Mouse (Mus musculus): ENCODE results near the gene Rnpepl1. TPM values are rescaled to one million over a fixed set of nuclear protein-coding genes. Genes with fewer than 3 reads are reported as not detected.

Gene Rnpepl1
- total and polyA plus RNA-seq, 3 experiments = 5.1 to 20.2 (median 14.6) TPM

GRCm38 (mm10) chr1:92905703-92906310 lies 4.8 kb upstream of the Rnpepl1 start:
- no peaks in the 10 kb centered on the region for H3K79me2 ChIP-seq (replicated peaks; ENCODE audit: control insufficient read depth, extremely low read depth, insufficient read depth, poor library complexity, severe bottlenecking)
- dilution Hi-C loops (cut with MboI; ENCODE audit: extremely low pct_ligation_motif_present, extremely low pct_unique_long_range_greater_than_20kb, low sequenced_read_pairs) (no loop called here), in situ Hi-C loops (cut with MboI; ENCODE audit: low pct_ligation_motif_present, low pct_unique_long_range_greater_than_20kb, low sequenced_read_pairs) (no loop called here)
- no peak overlapping the region for H3K9ac ChIP-seq (ENCODE audit: insufficient read depth, low read depth)
- peaks cover 0 to 7% of the 10 kb centered on the region in 2 experiments for H3K36me3 ChIP-seq (replicated peaks in 1 of 2; ENCODE audit: control insufficient read depth in 1 of 2, insufficient read depth in 1 of 2, low read length in 1 of 2)
- H3K4me3 ChIP-seq (replicated peaks in 1 of 3; ENCODE audit: low read depth in 2 of 3, low read length in 2 of 3, poor library complexity in 1 of 3) = peak overlapping the region in 1 of 3 experiments; percentile 9
- H3K4me1 ChIP-seq (ENCODE audit: control insufficient read depth in 1 of 2, insufficient read depth in 2 of 2) = peaks cover 10 to 26% of the 10 kb centered on the region in 2 experiments
- no peak for DNase-seq (ENCODE audit: extremely low read depth)
- H3K27ac ChIP-seq (ENCODE audit: insufficient read depth, low read depth) = 0 out of 2 replicates have a peak overlapping the region, but pooled peaks have one; percentile 42
- H3K27me3 ChIP-seq (replicated peaks) = peaks cover 21% of the 10 kb centered on the region
- H3K4me2 ChIP-seq (ENCODE audit: insufficient read depth, low read depth, poor library complexity, severe bottlenecking) = peak overlapping the region; percentile 92; the same call in 1 of the 2 replicates
- TF ChIP-seq ZNF384 (IDR thresholded peaks at IDR 0.05; ENCODE audit: low read depth, low read length) (peak; percentile 55), SMC3 (IDR thresholded peaks at IDR 0.05; ENCODE audit: low read depth, low read length) (no peak), TCF12 (IDR thresholded peaks at IDR 0.05; ENCODE audit: low read depth, low read length) (0 out of 2 replicates have a peak, but pooled peaks have one; percentile 4), TBP (conservative IDR thresholded peaks at IDR 0.05; ENCODE audit: low read depth, low read length) (no peak), EP300 (IDR thresholded peaks at IDR 0.05; ENCODE audit: low read length) (peak; percentile 62), KAT2A (IDR thresholded peaks at IDR 0.05; ENCODE audit: insufficient replicate concordance, low read length) (no peak), IRF4 (IDR thresholded peaks at IDR 0.05; ENCODE audit: low read depth, low read length) (peak; percentile 68), ETS1 (conservative IDR thresholded peaks at IDR 0.05; ENCODE audit: low read depth, low read length) (peak; percentile 22; the same call in 1 of the 2 replicates), MYC (IDR thresholded peaks at IDR 0.05; ENCODE audit: low read depth, low read length) (0 out of 2 replicates have a peak, but pooled peaks have one; percentile 37)
- H3K9me3 ChIP-seq (replicated peaks; ENCODE audit: low read length) = peaks cover 2% of the 10 kb centered on the region

GRCm38 (mm10) chr1:92906779-92907631 lies 3.6 kb upstream of the Rnpepl1 start, which contains the start of gene Dusp28:
Gene Dusp28 (plus strand): TSS chr1:92906981.
- Histone ChIP-seq H3K9me3 (replicated peaks; ENCODE audit: low read length) (peaks cover 2% of the 10 kb centered on the region), H3K9ac (ENCODE audit: insufficient read depth, low read depth) (peak within 1 kb of the TSS; percentile 70), H3K4me3 (replicated peaks in 1 of 3; ENCODE audit: low read depth in 2 of 3, low read length in 2 of 3, poor library complexity in 1 of 3) (peak within 1 kb of the TSS; percentile 57 to 91 (median 79)), H3K27me3 (replicated peaks) (peaks cover 11% of the 10 kb centered on the region), H3K4me1 (ENCODE audit: control insufficient read depth in 1 of 2, insufficient read depth in 2 of 2) (peaks cover 16 to 35% of the 10 kb centered on the region in 2 experiments), H3K36me3 (replicated peaks in 1 of 2; ENCODE audit: control insufficient read depth in 1 of 2, insufficient read depth in 1 of 2, low read length in 1 of 2) (peaks cover 0 to 7% of the 10 kb centered on the region in 2 experiments), H3K79me2 (replicated peaks; ENCODE audit: control insufficient read depth, extremely low read depth, insufficient read depth, poor library complexity, severe bottlenecking) (no peaks in the 10 kb centered on the region), H3K27ac (ENCODE audit: insufficient read depth, low read depth) (peak within 1 kb of the TSS; percentile 71), H3K4me2 (ENCODE audit: insufficient read depth, low read depth, poor library complexity, severe bottlenecking) (peak within 1 kb of the TSS; percentile 92)
- in situ Hi-C loops (cut with MboI; ENCODE audit: low pct_ligation_motif_present, low pct_unique_long_range_greater_than_20kb, low sequenced_read_pairs) = no loop called here
- DNase-seq (ENCODE audit: extremely low read depth) = peak; percentile 86
- dilution Hi-C loops (cut with MboI; ENCODE audit: extremely low pct_ligation_motif_present, extremely low pct_unique_long_range_greater_than_20kb, low sequenced_read_pairs) = no loop called here
- TF ChIP-seq CHD1 (IDR thresholded peaks at IDR 0.05; ENCODE audit: low read depth, low read length) = no peak
- TF ChIP-seq USF1 (IDR thresholded peaks at IDR 0.05; ENCODE audit: low read depth, low read length) = no peak
- no peak for TF ChIP-seq ZNF384 (IDR thresholded peaks at IDR 0.05; ENCODE audit: low read depth, low read length)
- TF ChIP-seq ZC3H11A (IDR thresholded peaks at IDR 0.05; ENCODE audit: low read depth, low read length) = no peak
- TF ChIP-seq POLR2A (IDR thresholded peaks at IDR 0.05; ENCODE audit: low read depth, low read length) = peak; percentile 83
- TF ChIP-seq TBP (conservative IDR thresholded peaks at IDR 0.05; ENCODE audit: low read depth, low read length) = 0 out of 2 replicates have a peak, but pooled peaks have one; percentile 28
- TF ChIP-seq CHD2 (IDR thresholded peaks at IDR 0.05; ENCODE audit: low read length) = no peak
- peak; percentile 71 for TF ChIP-seq NELFE (IDR thresholded peaks at IDR 0.05; ENCODE audit: low read depth, low read length)
- no peak for TF ChIP-seq GABPA (IDR thresholded peaks at IDR 0.05; ENCODE audit: insufficient replicate concordance, low read depth, low read length)
- peak in 1 of 2 experiments; percentile 61; a peak in 2 of 4 replicates for TF ChIP-seq CTCF (conservative IDR thresholded peaks at IDR 0.05 in 1 of 2, IDR thresholded peaks at IDR 0.05 in 1 of 2; ENCODE audit: low read depth in 2 of 2, low read length in 2 of 2)
- TF ChIP-seq JUND (conservative IDR thresholded peaks at IDR 0.05; ENCODE audit: low read depth, low read length) = no peak
- TF ChIP-seq USF2 (conservative IDR thresholded peaks at IDR 0.05; ENCODE audit: low read depth, low read length) = no peak
- peak; percentile 75 for TF ChIP-seq HCFC1 (IDR thresholded peaks at IDR 0.05; ENCODE audit: low read depth, low read length)
- peak; percentile 67; the same call in 1 of the 2 replicates for TF ChIP-seq KAT2A (IDR thresholded peaks at IDR 0.05; ENCODE audit: insufficient replicate concordance, low read length)
- peak; percentile 83 for TF ChIP-seq ZMIZ1 (IDR thresholded peaks at IDR 0.05; ENCODE audit: low read depth, low read length)
- TF ChIP-seq MAX (IDR thresholded peaks at IDR 0.05; ENCODE audit: low read length) = 0 out of 2 replicates have a peak, but pooled peaks have one; percentile 51
- TF ChIP-seq E2F4 (IDR thresholded peaks at IDR 0.05; ENCODE audit: insufficient replicate concordance, low read depth, low read length) = no peak
- no peak for TF ChIP-seq MAFK (IDR thresholded peaks at IDR 0.05; ENCODE audit: insufficient replicate concordance, low read length)
- no peak; the same call in none of the 2 replicates for TF ChIP-seq POLR2AphosphoS2 (IDR thresholded peaks at IDR 0.05; ENCODE audit: low read depth, low read length)
- TF ChIP-seq NRF1 (IDR thresholded peaks at IDR 0.05; ENCODE audit: low read depth, low read length) = peak; percentile 41; the same call in 1 of the 2 replicates
- no peak for TF ChIP-seq MXI1 (IDR thresholded peaks at IDR 0.05; ENCODE audit: low read depth, low read length)
- TF ChIP-seq EP300 (IDR thresholded peaks at IDR 0.05; ENCODE audit: low read length) = no peak
- TF ChIP-seq JUN (IDR thresholded peaks at IDR 0.05; ENCODE audit: insufficient read depth, low read depth, low read length) = no peak
- TF ChIP-seq ELF1 (IDR thresholded peaks at IDR 0.05; ENCODE audit: low read depth, low read length) = peak; percentile 79
